Mouse (Mus musculus) erythroblast, embryonic 14.5 days (primary cell): ENCODE results near the gene Ube2t.

Experiments
- GATA1 ChIP-seq: IDR thresholded peaks from 2 replicates; pipeline ENCODE4 v1.6.1; 2012; ENCODE audit warnings: low read length, inconsistent platforms, mixed read lengths
- TAL1 ChIP-seq: IDR thresholded peaks from 3 replicates; pipeline ENCODE4 v1.6.1; 2012; ENCODE audit warnings: low read length, inconsistent platforms, mixed read lengths

DNA sequence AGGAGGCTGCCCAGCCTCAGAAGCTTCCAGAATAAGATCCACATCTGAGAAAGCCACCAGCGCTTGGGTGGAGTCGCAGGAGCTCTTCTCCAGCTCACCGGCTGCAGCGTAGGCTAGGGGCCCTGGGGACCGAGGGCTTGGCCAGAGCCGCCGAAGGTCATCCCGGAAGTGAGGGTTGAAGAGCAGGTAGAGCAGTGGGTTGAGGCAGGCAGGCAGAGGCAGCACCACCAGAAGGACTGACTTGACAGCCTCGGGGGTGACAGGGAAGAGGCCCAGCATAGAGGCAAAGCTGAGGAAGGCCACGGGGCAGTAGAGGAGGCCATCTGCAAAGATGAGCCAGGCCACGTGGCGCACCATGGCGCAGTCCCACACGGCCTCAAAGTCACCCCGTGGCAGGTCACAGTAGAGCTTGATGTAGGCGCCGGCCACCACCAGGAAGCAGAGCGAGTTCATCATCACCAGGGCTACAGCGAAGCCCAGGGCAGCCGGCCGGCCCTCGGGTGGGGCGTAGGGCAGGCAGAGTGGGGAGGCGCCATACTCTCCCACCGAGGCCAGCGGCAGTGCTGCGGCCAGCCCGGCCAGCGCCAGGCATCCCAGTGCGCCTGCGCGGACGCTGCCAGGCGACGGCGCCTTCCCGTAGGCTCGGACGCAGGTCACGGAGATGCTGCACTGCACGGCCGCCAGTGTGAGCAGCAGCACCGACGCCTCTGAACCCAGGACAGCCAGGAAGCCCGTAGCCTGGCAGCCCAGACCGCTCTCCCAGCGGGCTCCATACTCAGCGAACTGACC lies 25.0 kb downstream of the Ube2t start:
- TF ChIP-seq GATA1 (no peak), TAL1 (no peak)
